Mouse (Mus musculus) cortical plate, adult 2 months (tissue): ENCODE measurements at regions not wholly inside any gene's neighbourhood (a gene's known extent, or its start where the extent isn't known, plus 50 kb on each side); places are given as distances from the start of the nearest gene placed in this dataset.

Source experiments
- CTCF ChIP-seq: fragments of 200-500 bp; IDR thresholded peaks from 2 replicates; pipeline ENCODE4 v1.5.1; 2011; ENCODE audit warnings: mild to moderate bottlenecking, control low read depth, low read length; ENCODE audit not compliant: insufficient read depth; ENCODE audit errors: extremely low read depth
- POLR2A ChIP-seq: fragments of 200-500 bp; IDR thresholded peaks from 2 replicates; pipeline ENCODE4 v1.6.1; 2011; ENCODE audit warnings: mild to moderate bottlenecking, low read length, control low read depth; ENCODE audit not compliant: insufficient read depth; ENCODE audit errors: extremely low read depth

DNA sequence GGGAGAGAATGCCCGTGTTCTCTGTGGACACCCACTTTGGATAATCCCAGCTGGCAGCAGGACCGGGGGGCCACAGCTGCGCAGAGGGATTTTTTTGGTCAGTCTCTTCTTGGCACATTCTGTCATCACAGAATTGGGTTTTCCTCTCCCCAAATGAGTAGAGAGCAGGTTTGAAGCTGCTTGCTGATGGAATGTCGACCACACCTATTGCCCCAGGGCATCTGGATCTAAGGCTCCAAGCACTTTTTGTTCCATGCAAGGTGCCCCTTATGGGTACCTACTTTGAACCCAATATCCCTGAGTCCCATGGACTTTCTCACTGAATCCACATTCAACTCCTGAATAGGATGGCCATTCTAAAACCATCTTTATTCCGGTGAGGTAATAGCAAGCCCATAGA is 314.3 kb upstream of the Npvf start:
- TF ChIP-seq POLR2A (no peak), CTCF (no peak)
